Mouse (Mus musculus): Measurements from ENCODE around the gene Ptprf.

Ptprf gene

GRCm38 (mm10) chr4:118257416-118257815, 33.8 kb downstream of the Ptprf start:
- DNase-seq: no peak

GRCm38 (mm10) chr4:118256217-118256616, 35.0 kb downstream of the Ptprf start:
- DNase-seq: no peak

- no peak for DNase-seq
These were observed 36.3 kb downstream of the Ptprf start for GRCm38 (mm10) chr4:118254953-118255352.

GRCm38 (mm10) chr4:118247323-118247722, 43.9 kb downstream of the Ptprf start:
- DNase-seq: no peak

- DNase-seq: no peak
These were observed 45.4 kb downstream of the Ptprf start for GRCm38 (mm10) chr4:118245847-118246246.

GRCm38 (mm10) chr4:118243791-118244190, 47.4 kb downstream of the Ptprf start:
- DNase-seq: peak; percentile 45

- no peak for DNase-seq
These were observed 47.9 kb downstream of the Ptprf start for GRCm38 (mm10) chr4:118243298-118243697.

GRCm38 (mm10) chr4:118239960-118240689, 51.1 kb downstream of the Ptprf start:
- peak; percentile 73 for DNase-seq

- no peak for DNase-seq
These were observed 52.5 kb downstream of the Ptprf start for GRCm38 (mm10) chr4:118238666-118239065.

GRCm38 (mm10) chr4:118236871-118237270, 54.3 kb downstream of the Ptprf start:
- no peak for DNase-seq

- DNase-seq: peak; percentile 67
These were observed 56.4 kb downstream of the Ptprf start for GRCm38 (mm10) chr4:118234711-118235388.

- DNase-seq: no peak
These were observed 57.3 kb downstream of the Ptprf start for GRCm38 (mm10) chr4:118233886-118234285.

GRCm38 (mm10) chr4:118231861-118232260, 59.3 kb downstream of the Ptprf start:
- no peak for DNase-seq

GRCm38 (mm10) chr4:118229035-118229770, 62.0 kb downstream of the Ptprf start:
- no peak for DNase-seq

GRCm38 (mm10) chr4:118227398-118227797, 63.8 kb downstream of the Ptprf start:
- no peak for DNase-seq

GRCm38 (mm10) chr4:118221261-118221660, 69.9 kb downstream of the Ptprf start:
- peak; percentile 59 for DNase-seq

GRCm38 (mm10) chr4:118220756-118221155, 70.4 kb downstream of the Ptprf start:
- peak; percentile 46 for DNase-seq

- DNase-seq: no peak
These were observed 71.7 kb downstream of the Ptprf start for GRCm38 (mm10) chr4:118219487-118219886.

GRCm38 (mm10) chr4:118218521-118218920, 72.7 kb downstream of the Ptprf start:
- DNase-seq: peak; percentile 42

GRCm38 (mm10) chr4:118216726-118217595, 74.2 kb downstream of the Ptprf start:
- peak; percentile 87 for DNase-seq

GRCm38 (mm10) chr4:118214891-118215290, 76.3 kb downstream of the Ptprf start:
- peak; percentile 52 for DNase-seq

- DNase-seq: no peak
These were observed 84.1 kb downstream of the Ptprf start for GRCm38 (mm10) chr4:118206918-118207640.
